Mouse (Mus musculus) cerebellum, postnatal 25 days (tissue): ENCODE measurements around the gene Gm14295.
A peak's percentile ranks its signal among the peaks of the same experiment; 100 is the strongest.
"Not testable (repeated sequence)": the region's sequence is repeated elsewhere in the genome, so short reads cannot be mapped to it uniquely, and the experiment has no call there.

Experiments
- DNase-seq, 2 experiments: peaks; one replicate each; pipeline ENCODE4 v3.0.0; 2021; ENCODE audit warnings: mixed read lengths in 2 of 2

Gene Gm14295

DNA sequence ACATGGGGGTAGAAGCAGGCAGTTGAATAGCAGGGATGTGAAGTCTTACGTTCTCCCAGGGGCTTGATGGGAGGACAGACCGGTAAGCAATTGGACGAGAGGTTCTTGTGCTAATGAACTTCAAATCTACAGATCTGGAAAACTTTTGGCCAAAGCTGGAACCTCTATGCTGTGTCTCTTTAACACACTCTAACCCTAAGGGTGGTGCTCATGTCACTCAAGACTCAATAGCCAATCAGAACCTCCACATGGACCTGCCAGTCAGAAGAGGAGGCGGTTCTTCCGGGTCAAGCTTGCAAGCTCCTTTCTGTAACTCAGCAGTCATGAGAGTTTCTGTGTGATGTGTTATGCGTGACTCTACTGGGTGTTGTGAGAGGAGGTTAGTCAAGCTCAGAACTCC is at the start of gene Gm14295:
Gene Gm14295 (plus strand): TSS at position 301 of the 400 bp plus-strand sequence.
- not testable (repeated sequence) for DNase-seq

GRCm38 (mm10) chr2:176798785-176799184 is 373 bp downstream of the Gm14295 start:
- peak in 1 of 2 experiments; percentile 0 for DNase-seq

DNA sequence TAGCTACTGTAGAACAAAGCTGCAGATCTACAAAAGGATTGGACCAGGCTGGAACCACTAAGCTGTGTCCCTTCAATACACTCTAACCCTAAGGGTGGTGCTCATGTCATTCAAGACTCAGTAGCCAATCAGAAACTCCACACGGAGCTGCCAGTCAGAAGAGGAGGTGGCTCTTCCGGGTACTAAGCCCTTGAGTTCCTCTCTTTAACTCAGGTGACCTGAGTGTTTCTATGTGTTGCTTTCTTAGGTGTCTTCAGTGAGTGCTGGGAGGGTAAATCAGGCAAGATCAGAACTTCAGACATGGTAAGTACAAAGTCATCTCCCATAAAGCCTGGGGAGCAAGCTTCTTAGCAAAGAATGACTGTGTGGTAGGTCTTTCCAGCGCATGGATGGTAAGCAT is 32.4 kb downstream of the Gm14295 start, which contains the start of gene Gm14408:
Gene Gm14408 (plus strand): TSS at position 301 of the 400 bp plus-strand sequence.
- not testable (repeated sequence) for DNase-seq
